In the genomic region with DNA sequence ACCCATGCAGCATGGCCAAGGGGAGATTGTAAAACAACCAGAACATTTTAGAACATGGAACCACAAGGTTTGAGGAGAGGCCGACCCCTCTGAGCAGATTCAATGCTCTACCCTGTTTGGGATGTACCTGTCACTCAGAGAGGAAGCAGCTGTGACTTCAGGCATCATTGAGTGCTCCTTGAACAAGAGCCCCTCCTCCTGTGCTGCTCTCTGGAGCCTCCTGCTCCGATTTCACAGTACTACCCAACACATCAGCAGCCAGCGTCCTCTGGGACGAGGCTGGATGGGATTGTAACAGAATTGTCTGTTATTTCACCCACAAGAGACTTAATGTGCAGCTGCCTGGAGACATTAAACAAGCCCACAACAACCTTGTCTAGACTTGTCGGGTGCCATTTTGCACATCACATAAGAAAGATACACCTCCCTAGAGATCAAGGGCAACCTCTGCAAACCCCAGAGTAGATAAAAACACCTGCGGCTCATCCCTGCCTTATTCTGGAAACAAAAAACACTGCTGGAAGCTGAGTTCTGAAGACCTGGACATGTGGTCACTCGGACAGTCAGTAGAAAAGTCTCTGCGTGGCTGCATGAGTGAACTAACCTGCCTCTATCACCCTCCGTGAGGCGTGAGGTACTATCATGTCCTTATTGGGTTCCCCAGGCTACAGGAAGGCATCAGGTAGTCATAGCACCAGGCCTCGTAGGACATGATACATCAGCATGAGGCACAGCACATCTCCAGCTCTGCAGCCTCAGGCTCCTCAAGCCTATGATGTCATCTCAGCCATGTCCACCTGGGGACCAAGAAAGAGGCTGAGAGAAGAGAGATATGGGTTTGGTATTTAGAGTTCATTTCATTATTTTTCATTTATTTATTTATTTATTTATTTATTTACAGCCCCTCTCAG, we compare ENCODE assay signal across 22 mouse cellular contexts.
DNase-seq lines count a peak whose midpoint lies in the region; ATAC-seq and TF ChIP-seq lines count a peak whose summit lies in the region.
"Had no signal": no experiment of that assay in that cellular context is flagged by ENCODE, and none has a peak within 500 bp of the region (broad histone marks: within the 10 kb centered on the region; RNA-seq: fewer than 3 reads in every experiment).

No protein-coding gene starts in this region.

- TF ChIP-seq CTCF in kidney, postnatal 0 days (IDR thresholded peaks at IDR 0.05; ENCODE audit: low read depth) = no peak
- TF ChIP-seq CTCF in bone marrow macrophage, adult 2 months (IDR thresholded peaks at IDR 0.05; ENCODE audit: low read depth, low read length) = no peak
- TF ChIP-seq CTCF in brain, embryonic 14.5 days (IDR thresholded peaks at IDR 0.05; ENCODE audit: borderline replicate concordance, extremely low read depth, insufficient read depth, insufficient read length) = no peak
- no peak for TF ChIP-seq CTCF in thymus, adult 2 months (IDR thresholded peaks at IDR 0.05; ENCODE audit: borderline replicate concordance, control insufficient read depth, extremely low read depth, insufficient read depth, low read length, poor library complexity)

- no peaks in the 10 kb centered on the region for H3K9me3 ChIP-seq in kidney, postnatal 0 days (replicated peaks; ENCODE audit: low read length)
- H3K9me3 ChIP-seq in hindbrain, embryonic 14.5 days (ENCODE audit: control insufficient read depth, low read length) = no peaks in the 10 kb centered on the region
- H3K9me3 ChIP-seq: embryonic facial prominence, embryonic 13.5 days; forebrain, embryonic 10.5 days; heart, embryonic 12.5 days; hindbrain, embryonic 12.5 days had no signal

- 51% methylated on average over 11 of the region's 11 CpGs for WGBS in kidney, postnatal 0 days
- 87% methylated on average over 11 of the region's 11 CpGs for WGBS in thymus, adult 2 months
- 84% methylated on average over 11 of the region's 11 CpGs for WGBS in hindbrain, embryonic 14.5 days

- DNase-seq in heart, postnatal 10 days = peak; percentile 15 to 17
- DNase-seq in heart, adult 11 months = no peak
- DNase-seq in kidney, postnatal 0 days (ENCODE audit: low spot score) = peak; percentile 78
- no peak for DNase-seq in kidney, adult 8-10 months
- DNase-seq in brain, embryonic 14.5 days (ENCODE audit: low read depth) = peak; percentile 14
- no peak for DNase-seq in thymus, adult 2 months
- no peak for DNase-seq in hindbrain, embryonic 14.5 days (ENCODE audit: low spot score)
- DNase-seq: adrenal gland, adult 2 months; adrenal gland, postnatal 25 days; cerebellum, adult 11-12 months; cerebellum, adult 9-11 months; cerebellum, postnatal 36 days; gastrocnemius, postnatal 10 days; heart, postnatal 4 days had no signal

- no peak for TF ChIP-seq POLR2A in bone marrow macrophage, adult 2 months (IDR thresholded peaks at IDR 0.05; ENCODE audit: borderline replicate concordance, low read depth, low read length)
- TF ChIP-seq POLR2A in brain, embryonic 14.5 days (IDR thresholded peaks at IDR 0.05; ENCODE audit: borderline replicate concordance, extremely low read depth, insufficient read depth, insufficient read length, poor library complexity, severe bottlenecking) = no peak
- TF ChIP-seq POLR2A in thymus, adult 2 months (IDR thresholded peaks at IDR 0.05; ENCODE audit: control insufficient read depth, extremely low read depth, insufficient read depth, low read length, poor library complexity) = no peak

- no peak overlapping the region for H3K9ac ChIP-seq in kidney, postnatal 0 days (ENCODE audit: low read depth, low read length)
- H3K9ac ChIP-seq in hindbrain, embryonic 14.5 days = no peak overlapping the region
- H3K9ac ChIP-seq: embryonic facial prominence, embryonic 13.5 days; heart, embryonic 12.5 days; hindbrain, embryonic 12.5 days had no signal

- no peak overlapping the region for H3K4me3 ChIP-seq in kidney, postnatal 0 days (replicated peaks; ENCODE audit: low read depth, low read length)
- H3K4me3 ChIP-seq in bone marrow macrophage, adult 2 months (ENCODE audit: insufficient read depth, low read length) = no peak overlapping the region
- H3K4me3 ChIP-seq in thymus, adult 2 months (ENCODE audit: control insufficient read depth, insufficient read depth, low read length) = no peak overlapping the region
- H3K4me3 ChIP-seq in hindbrain, embryonic 14.5 days (replicated peaks; ENCODE audit: low read length) = no peak overlapping the region
- H3K4me3 ChIP-seq: embryonic facial prominence, embryonic 13.5 days; erythroblast, embryonic 14.5 days; forebrain, embryonic 10.5 days; heart, embryonic 12.5 days; hindbrain, embryonic 12.5 days had no signal

- intact Hi-C loops in heart, postnatal 10 days (cut with DNase I) = no loop called here

- no peaks in the 10 kb centered on the region for H3K4me1 ChIP-seq in kidney, postnatal 0 days (replicated peaks; ENCODE audit: insufficient read depth, low read length)
- H3K4me1 ChIP-seq in bone marrow macrophage, adult 2 months (ENCODE audit: control insufficient read depth, insufficient read depth, low read length) = peaks cover 7% of the 10 kb centered on the region
- H3K4me1 ChIP-seq in thymus, adult 2 months (replicated peaks; ENCODE audit: control insufficient read depth, insufficient read depth, low read length) = no peaks in the 10 kb centered on the region
- H3K4me1 ChIP-seq in hindbrain, embryonic 14.5 days (replicated peaks; ENCODE audit: control insufficient read depth, insufficient read depth, low read length) = no peaks in the 10 kb centered on the region
- H3K4me1 ChIP-seq: embryonic facial prominence, embryonic 13.5 days; forebrain, embryonic 10.5 days; heart, embryonic 12.5 days; hindbrain, embryonic 12.5 days had no signal

- ATAC-seq in kidney, postnatal 0 days (replicated peaks; ENCODE audit: low FRiP score, low read depth) = peak; percentile 87
- ATAC-seq in hindbrain, embryonic 14.5 days (ENCODE audit: low FRiP score) = no peak; the same call in 1 of the 2 replicates
- ATAC-seq: forebrain, embryonic 16.5 days; hindbrain, postnatal 0 days had no signal

- no peak overlapping the region for H3K4me2 ChIP-seq in kidney, postnatal 0 days (ENCODE audit: low read length)
- no peak overlapping the region for H3K4me2 ChIP-seq in hindbrain, embryonic 14.5 days (replicated peaks)
- H3K4me2 ChIP-seq: embryonic facial prominence, embryonic 13.5 days; heart, embryonic 12.5 days; hindbrain, embryonic 12.5 days had no signal

- no peak overlapping the region for H3K27ac ChIP-seq in kidney, postnatal 0 days
- H3K27ac ChIP-seq in bone marrow macrophage, adult 2 months (ENCODE audit: insufficient read depth, low read depth, low read length) = peak overlapping the region; percentile 77
- no peak overlapping the region for H3K27ac ChIP-seq in thymus, adult 2 months (ENCODE audit: control insufficient read depth, insufficient read depth, low read length)
- H3K27ac ChIP-seq in hindbrain, embryonic 14.5 days = no peak overlapping the region
- H3K27ac ChIP-seq: embryonic facial prominence, embryonic 13.5 days; forebrain, embryonic 10.5 days; hindbrain, embryonic 12.5 days; hindbrain, postnatal 0 days had no signal

- no peaks in the 10 kb centered on the region for H3K27me3 ChIP-seq in kidney, postnatal 0 days (ENCODE audit: insufficient read depth, low read length)
- no peaks in the 10 kb centered on the region for H3K27me3 ChIP-seq in thymus, adult 2 months (ENCODE audit: control insufficient read depth, insufficient read depth, low read length)
- H3K27me3 ChIP-seq in hindbrain, embryonic 14.5 days (ENCODE audit: control insufficient read depth, insufficient read depth, low read length) = no peaks in the 10 kb centered on the region
- H3K27me3 ChIP-seq: embryonic facial prominence, embryonic 13.5 days; heart, embryonic 12.5 days; hindbrain, embryonic 12.5 days had no signal

- H3K36me3 ChIP-seq in kidney, postnatal 0 days (ENCODE audit: insufficient read depth, low read length) = no peaks in the 10 kb centered on the region
- no peaks in the 10 kb centered on the region for H3K36me3 ChIP-seq in thymus, adult 2 months (ENCODE audit: control insufficient read depth, insufficient read depth, low read length)
- no peaks in the 10 kb centered on the region for H3K36me3 ChIP-seq in hindbrain, embryonic 14.5 days (replicated peaks; ENCODE audit: control insufficient read depth, insufficient read depth)
- H3K36me3 ChIP-seq: embryonic facial prominence, embryonic 13.5 days; forebrain, embryonic 10.5 days; heart, embryonic 12.5 days; hindbrain, embryonic 12.5 days had no signal

Comparison
In these comparisons a context has a peak if more than half of its experiments do, and no peak if none do; other contexts are left out.
1. DNase-seq: peak in heart, postnatal 10 days (2 of 2), kidney, postnatal 0 days (single experiment) and brain, embryonic 14.5 days (single experiment); none in heart, adult 11 months (single experiment), kidney, adult 8-10 months (0 of 2), thymus, adult 2 months (single experiment) and hindbrain, embryonic 14.5 days (single experiment).